Mouse (Mus musculus) telencephalon, adult 2 months (tissue): ENCODE results near the gene Itpr3.

Source experiments
- DNase-seq: peaks from one replicate; pipeline ENCODE4 v3.0.0-alpha.2; 2011; ENCODE audit warnings: low read depth, low spot score

Gene Itpr3

GRCm38 (mm10) chr17:27038335-27039050 lies 18.6 kb upstream of the Itpr3 start:
- no peak for DNase-seq

- DNase-seq, result no peak
Measured at GRCm38 (mm10) chr17:27039432-27040102, 17.5 kb upstream of the Itpr3 start.

GRCm38 (mm10) chr17:27040304-27041045 lies 16.6 kb upstream of the Itpr3 start:
- DNase-seq, result no peak

GRCm38 (mm10) chr17:27041046-27041786 lies 15.9 kb upstream of the Itpr3 start:
- no peak for DNase-seq

GRCm38 (mm10) chr17:27041787-27042055 lies 15.4 kb upstream of the Itpr3 start:
- no peak for DNase-seq

GRCm38 (mm10) chr17:27042840-27043239 lies 14.3 kb upstream of the Itpr3 start:
- DNase-seq, result no peak

GRCm38 (mm10) chr17:27045164-27045563 lies 11.9 kb upstream of the Itpr3 start:
- DNase-seq, result no peak

GRCm38 (mm10) chr17:27047762-27048444 lies 9.2 kb upstream of the Itpr3 start:
- no peak for DNase-seq

- no peak for DNase-seq
Measured at GRCm38 (mm10) chr17:27048445-27049239, 8.5 kb upstream of the Itpr3 start.

- no peak for DNase-seq
Measured at GRCm38 (mm10) chr17:27050853-27051252, 6.3 kb upstream of the Itpr3 start.

- DNase-seq, result no peak
Measured at GRCm38 (mm10) chr17:27051514-27051913, 5.6 kb upstream of the Itpr3 start.

GRCm38 (mm10) chr17:27056170-27056569 lies 934 bp upstream of the Itpr3 start:
- no peak for DNase-seq

GRCm38 (mm10) chr17:27057517-27058055 lies 482 bp downstream of the Itpr3 start:
- no peak for DNase-seq

- no peak for DNase-seq
Measured at GRCm38 (mm10) chr17:27060698-27061097, 3.6 kb downstream of the Itpr3 start.

GRCm38 (mm10) chr17:27061727-27062126 lies 4.6 kb downstream of the Itpr3 start:
- DNase-seq, result no peak

GRCm38 (mm10) chr17:27062684-27063083 lies 5.6 kb downstream of the Itpr3 start:
- no peak for DNase-seq

- DNase-seq, result no peak
Measured at GRCm38 (mm10) chr17:27063717-27064116, 6.6 kb downstream of the Itpr3 start.

GRCm38 (mm10) chr17:27064195-27064594 lies 7.1 kb downstream of the Itpr3 start:
- DNase-seq, result no peak

- DNase-seq, result no peak
Measured at GRCm38 (mm10) chr17:27066065-27066464, 9.0 kb downstream of the Itpr3 start.

GRCm38 (mm10) chr17:27069071-27069470 lies 12.0 kb downstream of the Itpr3 start:
- no peak for DNase-seq
